Mouse (Mus musculus): Measurements from ENCODE around the gene Specc1l.
A peak's percentile ranks its signal among the peaks of the same experiment; 100 is the strongest.

Specc1l gene

GRCm38 (mm10) chr10:75211807-75212645 is at the start of gene Specc1l:
TSS of gene Specc1l (plus strand) at chr10:75212073.
- peak; percentile 98 for DNase-seq (ENCODE audit: inconsistent age in 2 of 2, low spot score in 1 of 2)

DNA sequence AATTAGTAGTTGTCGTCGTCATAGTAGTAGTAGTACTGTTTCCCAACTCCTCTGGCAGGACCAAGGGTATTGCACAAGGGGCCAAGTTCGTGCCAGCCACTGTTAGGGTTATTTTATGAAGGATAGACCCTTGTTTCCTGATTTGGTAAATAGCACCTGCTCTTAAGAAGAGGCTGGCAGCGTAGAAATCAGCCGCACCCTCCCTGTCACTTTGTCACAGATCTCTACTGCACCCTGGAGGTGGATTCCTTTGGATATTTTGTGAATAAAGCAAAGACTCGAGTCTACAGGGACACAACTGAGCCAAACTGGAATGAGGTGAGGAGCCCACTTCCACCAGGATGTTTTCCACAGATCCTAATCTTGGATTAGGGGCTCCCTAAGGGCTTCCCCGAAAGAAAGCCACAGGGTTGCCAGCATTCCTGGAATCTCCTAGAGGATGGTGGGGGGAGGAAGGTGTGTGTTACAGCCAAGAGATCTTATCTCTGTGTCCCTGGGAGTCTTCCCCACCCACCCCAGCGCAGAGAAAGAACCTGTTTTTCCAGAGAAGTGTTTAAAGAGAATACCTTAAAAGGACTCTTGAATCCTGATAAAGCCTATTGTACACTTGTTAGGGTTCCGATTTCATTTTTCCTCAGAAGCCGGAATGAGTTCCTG is 45.9 kb upstream of the Specc1l start:
- peak in 1 of 2 experiments; percentile 78 for DNase-seq (ENCODE audit: inconsistent age in 2 of 2, low spot score in 1 of 2)

DNA sequence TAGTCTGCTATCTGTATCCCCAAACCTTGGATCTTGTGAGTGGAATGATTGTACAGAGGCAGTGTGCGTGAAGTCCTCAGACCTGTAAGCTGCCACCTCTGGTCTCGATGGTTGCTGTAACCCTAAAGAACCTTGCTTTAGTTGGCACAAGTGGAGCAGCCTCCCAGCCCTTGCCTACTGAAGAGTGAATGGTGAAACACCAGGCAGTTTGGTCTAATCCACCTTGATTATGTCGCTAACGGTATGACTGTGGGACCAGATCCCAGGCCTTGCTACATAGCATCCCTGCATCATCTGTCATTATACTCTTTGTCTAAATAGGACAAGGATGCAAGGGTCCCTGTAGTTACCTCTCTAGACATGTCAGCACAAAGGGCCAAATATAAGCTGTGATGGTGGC is 45.3 kb upstream of the Specc1l start:
- no peak for DNase-seq (ENCODE audit: inconsistent age in 2 of 2, low spot score in 1 of 2)

DNA sequence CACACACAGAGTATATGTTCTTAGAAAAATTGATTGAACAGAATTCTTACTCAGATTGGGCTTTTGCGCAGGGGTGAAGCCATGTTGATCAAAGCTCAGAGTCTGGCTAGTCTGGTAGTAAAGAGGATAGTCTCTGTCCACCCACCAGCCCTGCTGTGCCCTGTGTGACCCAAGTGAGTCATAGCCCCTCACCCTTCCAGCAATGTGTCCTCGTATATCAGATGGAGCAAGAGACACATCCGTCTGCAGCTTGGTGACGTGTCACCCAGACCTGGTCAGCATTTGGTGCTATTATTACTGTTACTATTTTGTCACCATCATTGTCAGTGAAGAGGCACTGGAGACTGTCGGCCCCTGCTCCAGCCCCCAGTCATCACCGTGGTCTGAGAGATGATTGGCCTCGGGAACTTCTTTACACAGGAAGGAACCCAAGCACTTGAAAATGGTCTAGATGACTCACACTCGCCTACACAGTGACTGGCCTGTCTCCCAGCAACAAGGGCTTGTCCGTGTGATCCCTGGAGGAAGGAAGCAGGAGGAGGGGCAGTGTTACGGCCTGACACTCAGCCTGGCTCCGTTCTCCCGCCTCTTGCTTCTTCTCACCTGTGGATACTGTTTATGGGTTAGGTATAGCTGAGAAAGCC is 41.5 kb upstream of the Specc1l start:
- DNase-seq (ENCODE audit: inconsistent age in 2 of 2, low spot score in 1 of 2) = peak; percentile 76 to 90

DNA sequence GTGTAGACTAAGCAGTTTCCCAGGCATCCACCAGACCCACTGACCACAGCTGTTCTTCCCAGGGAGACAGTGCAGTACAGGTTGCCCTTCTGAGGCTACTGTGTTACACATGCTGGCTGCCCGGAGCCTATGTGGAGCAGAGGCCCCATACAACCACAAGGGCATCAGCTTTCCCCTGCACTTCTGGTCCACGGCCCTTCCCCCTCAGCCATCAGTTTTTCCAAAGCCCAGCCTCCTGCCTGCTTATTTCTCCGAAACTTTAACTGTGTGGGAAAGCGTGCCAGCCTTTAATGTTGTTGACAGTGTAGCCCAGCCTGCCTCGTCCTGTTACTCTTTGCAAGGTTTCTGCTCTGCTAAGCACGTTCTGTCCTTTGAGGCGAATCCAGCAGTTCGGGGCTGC is 38.8 kb upstream of the Specc1l start:
- peak in 1 of 2 experiments; percentile 11 for DNase-seq (ENCODE audit: inconsistent age in 2 of 2, low spot score in 1 of 2)

DNA sequence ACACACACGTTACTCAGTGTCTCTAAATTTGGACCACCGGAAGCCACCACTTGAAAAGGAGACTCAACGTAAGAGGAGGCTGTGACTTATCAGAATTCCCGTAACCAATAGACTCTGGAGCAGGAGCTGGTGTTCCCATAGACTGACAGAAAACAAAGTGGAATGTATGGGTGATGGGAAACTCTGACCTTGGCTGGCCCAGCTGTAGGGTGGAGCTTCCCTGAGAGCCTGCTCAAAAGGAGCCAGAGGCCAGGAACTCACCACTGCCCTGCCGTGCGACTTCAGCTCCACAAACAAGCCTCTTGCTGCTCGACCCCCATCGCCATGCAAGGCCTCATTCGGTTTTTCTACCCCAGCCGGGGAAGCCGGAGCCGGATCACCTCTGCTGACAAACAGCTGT is 38.2 kb upstream of the Specc1l start:
- DNase-seq (ENCODE audit: inconsistent age in 2 of 2, low spot score in 1 of 2) = peak; percentile 31 to 64

GRCm38 (mm10) chr10:75176494-75176893 is 35.4 kb upstream of the Specc1l start:
- DNase-seq (ENCODE audit: inconsistent age in 2 of 2, low spot score in 1 of 2) = no peak

GRCm38 (mm10) chr10:75178911-75179310 is 33.0 kb upstream of the Specc1l start:
- no peak for DNase-seq (ENCODE audit: inconsistent age in 2 of 2, low spot score in 1 of 2)

GRCm38 (mm10) chr10:75182151-75182774 is 29.6 kb upstream of the Specc1l start:
- peak; percentile 74 to 92 for DNase-seq (ENCODE audit: inconsistent age in 2 of 2, low spot score in 1 of 2)

- DNase-seq (ENCODE audit: inconsistent age in 2 of 2, low spot score in 1 of 2) = peak in 1 of 2 experiments; percentile 17
These were observed 27.0 kb upstream of the Specc1l start for GRCm38 (mm10) chr10:75184826-75185225.

- no peak for DNase-seq (ENCODE audit: inconsistent age in 2 of 2, low spot score in 1 of 2)
These were observed 25.3 kb upstream of the Specc1l start for GRCm38 (mm10) chr10:75186551-75186950.

DNA sequence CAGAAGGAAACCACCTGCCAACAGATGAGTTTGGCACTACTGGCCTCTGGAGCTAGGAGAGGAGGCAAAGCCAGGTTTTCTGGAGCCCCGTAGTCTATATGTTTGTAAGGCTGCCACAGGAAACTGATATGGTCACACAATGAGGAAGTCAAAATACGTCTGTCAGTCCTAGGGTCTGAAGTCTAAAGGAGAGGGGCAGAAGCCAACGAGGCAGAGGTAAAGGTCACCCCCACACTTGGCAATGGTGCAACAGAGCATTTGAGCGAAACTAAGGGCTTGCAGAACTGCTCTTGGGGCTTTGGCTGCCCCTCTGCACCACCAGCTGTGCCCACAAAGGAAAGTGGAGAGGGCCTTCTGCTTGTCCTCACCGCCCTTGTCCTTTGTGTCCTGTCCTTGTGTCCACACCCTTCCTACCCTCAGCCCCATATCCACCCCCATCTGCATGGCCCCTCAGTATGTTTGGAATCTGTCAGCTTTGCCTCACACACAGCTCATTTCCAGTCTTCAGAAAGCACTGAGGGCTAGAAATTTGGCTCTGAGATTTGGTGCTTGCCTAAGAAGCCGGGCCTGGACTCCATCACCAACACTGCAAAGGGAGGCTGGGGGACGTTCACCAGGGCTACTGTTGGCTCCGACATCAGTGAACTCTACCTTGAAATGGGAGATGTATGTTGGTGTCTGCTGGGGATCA is 24.4 kb upstream of the Specc1l start:
- peak in 1 of 2 experiments; percentile 14 for DNase-seq (ENCODE audit: inconsistent age in 2 of 2, low spot score in 1 of 2)

- peak in 1 of 2 experiments; percentile 18 for DNase-seq (ENCODE audit: inconsistent age in 2 of 2, low spot score in 1 of 2)
These were observed 20.2 kb upstream of the Specc1l start for GRCm38 (mm10) chr10:75191647-75192046.

GRCm38 (mm10) chr10:75197817-75198216 is 14.1 kb upstream of the Specc1l start:
- DNase-seq (ENCODE audit: inconsistent age in 2 of 2, low spot score in 1 of 2) = peak in 1 of 2 experiments; percentile 12

DNA sequence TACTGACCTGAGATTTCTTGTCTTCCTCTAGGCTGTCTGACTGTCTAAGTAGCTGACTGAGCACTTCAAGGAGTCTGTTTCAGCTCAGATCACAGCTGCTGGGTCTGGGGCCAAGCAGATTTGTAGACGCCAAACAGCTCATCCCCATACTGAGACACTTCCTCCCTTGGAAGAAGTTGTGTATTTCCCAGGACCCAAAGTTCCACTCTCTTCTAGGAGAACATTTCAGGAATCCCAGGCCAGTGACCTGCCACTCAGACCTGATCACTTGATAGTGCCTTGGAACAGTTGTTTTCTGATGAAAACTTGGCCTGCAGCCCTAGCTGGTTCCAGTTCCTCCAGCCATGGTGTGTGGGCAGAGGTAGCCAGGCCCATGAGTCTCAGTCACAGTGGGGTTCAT is 11.1 kb upstream of the Specc1l start:
- DNase-seq (ENCODE audit: inconsistent age in 2 of 2, low spot score in 1 of 2) = peak in 1 of 2 experiments; percentile 14

GRCm38 (mm10) chr10:75206192-75206591 is 5.7 kb upstream of the Specc1l start:
- peak in 1 of 2 experiments; percentile 17 for DNase-seq (ENCODE audit: inconsistent age in 2 of 2, low spot score in 1 of 2)

DNA sequence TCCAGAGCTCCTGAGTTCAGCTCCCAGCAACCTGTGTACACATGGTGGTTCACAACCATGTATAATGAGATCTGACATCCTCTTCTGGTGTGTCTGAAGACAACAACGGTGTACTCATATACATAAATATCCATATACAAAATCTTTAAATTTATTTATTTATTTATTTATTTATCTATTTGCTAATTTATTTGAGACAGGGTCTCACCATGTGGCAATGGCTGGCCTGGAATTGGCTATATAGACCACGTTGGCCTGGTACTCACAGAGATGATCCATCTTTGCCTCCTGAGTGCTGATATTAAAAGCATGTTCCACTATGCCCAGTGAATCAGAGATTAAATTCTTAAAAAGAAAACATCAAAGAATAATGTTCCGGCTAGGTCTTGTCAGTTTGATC is 1.0 kb upstream of the Specc1l start:
- no peak for DNase-seq (ENCODE audit: inconsistent age in 2 of 2, low spot score in 1 of 2)

DNA sequence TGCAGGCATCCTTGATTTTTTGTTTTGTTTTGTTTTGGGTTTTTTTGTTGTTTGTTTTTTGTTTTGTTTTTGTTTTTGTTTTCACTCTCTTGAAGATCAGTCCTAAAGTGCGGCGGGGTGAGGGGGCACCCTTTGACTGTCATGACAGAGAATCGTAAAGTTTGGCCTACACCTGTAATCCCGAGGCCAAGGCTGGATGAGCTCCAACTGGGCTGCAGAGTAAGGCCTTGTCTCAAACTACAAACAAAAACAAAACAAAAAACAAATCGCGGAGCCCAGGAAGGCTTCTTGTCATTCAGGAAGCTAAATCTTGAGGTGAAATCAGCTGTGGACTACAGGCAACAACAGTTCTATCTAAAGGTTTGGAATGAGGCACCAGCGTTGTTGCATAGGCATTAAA is 1.1 kb downstream of the Specc1l start:
- peak in 1 of 2 experiments; percentile 74 for DNase-seq (ENCODE audit: inconsistent age in 2 of 2, low spot score in 1 of 2)

- no peak for DNase-seq (ENCODE audit: inconsistent age in 2 of 2, low spot score in 1 of 2)
These were observed 8.8 kb downstream of the Specc1l start for GRCm38 (mm10) chr10:75220722-75221121.

- no peak for DNase-seq (ENCODE audit: inconsistent age in 2 of 2, low spot score in 1 of 2)
These were observed 10.2 kb downstream of the Specc1l start for GRCm38 (mm10) chr10:75221936-75222610.

Data from adrenal gland, adult (tissue).